Mouse (Mus musculus) C2C12 (cell line): ENCODE measurements around the gene Uspl1.

Source experiments
- CTCF ChIP-seq: IDR thresholded peaks from one replicate; pipeline ENCODE4 v1.5.1; 2011; ENCODE audit not compliant: control insufficient read depth, insufficient read depth, insufficient read length
- MYOD1 ChIP-seq: IDR thresholded peaks from one replicate; pipeline ENCODE4 v1.6.1; 2011; ENCODE audit warnings: low read depth; ENCODE audit not compliant: control insufficient read depth, insufficient read length

- TF ChIP-seq MYOD1 = peak; percentile 78
- no peak for TF ChIP-seq CTCF
Measured at GRCm38 (mm10) chr5:149205265-149205664, 21.1 kb downstream of the Uspl1 start.
